Mouse (Mus musculus) left cerebral cortex, postnatal 4 days (tissue): ENCODE data around the gene Klhl5. TPM values are rescaled to one million over a fixed set of nuclear protein-coding genes. Genes with fewer than 3 reads are reported as not detected.

ENCODE experiments used
- DNase-seq: peaks from one replicate; pipeline ENCODE4 v3.0.0-alpha.2; 2022
- intact Hi-C: fragments of 180-260 bp; cut with DNase I; formaldehyde crosslinking; loops from one replicate; pipeline ENCODE4 v1.15.1; 2025
- total RNA-seq, 2 experiments: library from RNA; stranded (reverse); gene quantifications; 2 replicates each; pipeline ENCODE4 v1.2.3; 2021

The Klhl5 gene
- total RNA-seq, 2 experiments from 2014 or later: 73.2 to 80.2 TPM

- DNase-seq: no peak
- intact Hi-C loops: no loop called here
These were observed 73.9 kb downstream of the Klhl5 start for GRCm38 (mm10) chr5:65181160-65181793.

GRCm38 (mm10) chr5:65181794-65182169, 74.4 kb downstream of the Klhl5 start:
- DNase-seq: no peak
- intact Hi-C loops: no loop called here

DNA sequence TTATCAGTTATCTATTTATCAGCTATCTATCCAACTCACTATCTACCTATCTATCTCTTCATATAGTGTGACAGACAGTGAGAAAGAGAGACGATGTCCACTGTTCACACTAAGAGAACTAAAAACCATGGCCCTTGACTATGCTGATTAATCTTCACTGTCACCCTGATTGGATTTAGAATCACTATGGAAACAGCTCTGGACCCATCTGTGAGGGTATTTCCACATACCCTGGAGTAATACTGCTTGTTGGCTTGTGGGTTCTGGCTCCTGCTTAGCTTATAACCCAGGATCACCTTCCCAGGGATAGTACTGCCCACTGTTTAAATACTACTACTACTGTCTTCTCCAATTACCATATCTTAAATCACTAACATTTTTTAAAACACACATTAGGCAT, 74.9 kb downstream of the Klhl5 start:
- no peak for DNase-seq
- intact Hi-C loops: no loop called here

- no peak for DNase-seq
- intact Hi-C loops: no loop called here
These were observed 84.3 kb downstream of the Klhl5 start for GRCm38 (mm10) chr5:65191601-65192000.

GRCm38 (mm10) chr5:65194441-65194840, 87.1 kb downstream of the Klhl5 start:
- intact Hi-C loops: no loop called here
- no peak for DNase-seq

- intact Hi-C loops: no loop called here
- peak; percentile 98 for DNase-seq
These were observed 92.2 kb downstream of the Klhl5 start, which contains the start of gene Wdr19 for GRCm38 (mm10) chr5:65199346-65200128. Gene Wdr19 (plus strand): TSS chr5:65199696.

DNA sequence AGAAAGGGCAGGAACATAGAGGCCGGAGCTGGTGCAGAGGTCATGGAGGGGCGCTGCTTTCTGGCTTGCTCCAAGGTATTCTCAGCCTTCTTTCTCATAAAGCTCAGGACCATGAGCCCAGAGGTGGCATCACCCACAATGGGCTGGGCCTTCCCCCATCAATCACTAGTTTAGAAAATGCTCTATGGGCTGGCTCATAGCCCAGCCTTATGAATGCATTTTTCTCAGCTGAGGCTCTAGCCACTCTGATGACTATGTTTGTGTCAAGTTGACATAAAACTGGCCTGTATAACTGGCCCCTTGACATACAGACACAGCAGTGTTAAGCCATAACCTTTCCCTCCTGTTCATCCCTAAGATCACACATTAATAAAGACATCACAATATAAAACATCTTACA, 97.4 kb downstream of the Klhl5 start:
- DNase-seq: no peak
- intact Hi-C loops: no loop called here

DNA sequence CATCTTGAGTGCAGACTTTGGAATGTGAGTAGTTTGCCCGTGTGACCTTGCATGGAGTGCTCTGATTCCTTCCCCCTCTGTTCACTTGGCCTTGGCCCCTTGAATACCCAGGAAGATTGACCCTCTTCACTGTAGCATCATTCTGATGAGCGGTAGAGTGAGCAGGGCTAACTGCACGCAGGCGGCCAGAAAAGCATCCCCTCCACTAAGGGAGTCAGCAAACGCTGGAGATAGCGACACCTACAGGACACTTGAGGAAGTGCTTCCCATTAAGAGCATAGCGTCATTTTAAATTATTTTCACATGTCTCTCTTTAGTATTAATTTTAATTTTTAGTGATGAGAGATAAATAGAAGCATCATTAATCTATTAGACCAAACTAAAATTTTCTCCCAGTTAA, 106.0 kb downstream of the Klhl5 start:
- intact Hi-C loops: loop anchor here (10.0 kb wide), 1 partner anchor 209 kb away; no protein-coding TSS in a partner anchor
- peak; percentile 54 for DNase-seq

Other genes starting within 250 kb of the Klhl5 start
- gene Tlr1, start 174.0 kb upstream of the Klhl5 start, total RNA-seq: under 1 TPM; 0.48 to 0.77 TPM
- gene Tlr6, start 147.4 kb upstream of the Klhl5 start, total RNA-seq: 1 to 10 TPM in 1 of 2 experiments, under 1 TPM in 1; 0.91 to 2.5 TPM
- 1 to 10 TPM; 4.5 to 5.1 TPM for gene Fam114a1, start 137.5 kb upstream of the Klhl5 start, total RNA-seq
- not detected for gene Tmem156, start 15.4 kb upstream of the Klhl5 start, total RNA-seq
- 10 to 100 TPM; 16.3 to 19.3 TPM for gene Wdr19, start 92.2 kb downstream of the Klhl5 start, total RNA-seq
- 10 to 100 TPM; 25.3 to 27.0 TPM for gene Rfc1, start 228.1 kb downstream of the Klhl5 start, total RNA-seq
- gene Klb, start 240.8 kb downstream of the Klhl5 start, total RNA-seq: under 1 TPM; 0.28 to 0.38 TPM